Comparison of ENCODE assay signal across 10 mouse cellular contexts in the genomic region with DNA sequence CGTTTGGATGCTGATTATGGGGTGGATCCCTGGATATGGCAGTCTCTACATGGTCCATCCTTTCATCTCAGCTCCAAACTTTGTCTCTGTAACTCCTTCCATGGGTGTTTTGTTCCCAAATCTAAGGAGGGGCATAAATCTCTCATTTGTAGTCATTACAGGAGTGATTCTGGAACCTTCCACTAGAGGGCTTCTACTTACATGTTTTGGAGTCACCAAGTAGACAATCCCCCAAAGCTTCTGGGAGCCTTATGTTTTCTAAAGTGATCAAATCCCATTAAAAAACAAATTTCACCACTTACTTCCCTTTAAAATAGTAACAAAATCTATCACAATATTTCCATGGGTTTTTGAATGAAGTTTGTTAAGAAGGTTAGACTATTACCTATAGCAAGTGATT. TPM values are rescaled to one million over a fixed set of nuclear protein-coding genes. Genes with fewer than 3 reads are reported as not detected.
A peak's percentile ranks its signal among the peaks of the same experiment; 100 is the strongest.
DNase-seq lines count a peak whose midpoint lies in the region; ATAC-seq and TF ChIP-seq lines count a peak whose summit lies in the region.
"Not testable (repeated sequence)": the region's sequence is repeated elsewhere in the genome, so short reads cannot be mapped to it uniquely, and the experiment has no call there.
"Had no signal": no experiment of that assay in that cellular context is flagged by ENCODE, and none has a peak within 500 bp of the region (broad histone marks: within the 10 kb centered on the region; RNA-seq: fewer than 3 reads in every experiment).

No protein-coding gene starts in this region.

- not testable (repeated sequence) for H3K9ac ChIP-seq in embryonic facial prominence, embryonic 14.5 days (ENCODE audit: low read depth, low read length); lung, embryonic 14.5 days; midbrain, postnatal 0 days (replicated peaks; ENCODE audit: low read length, poor library complexity, severe bottlenecking)

- not testable (repeated sequence) for H3K9me3 ChIP-seq in embryonic facial prominence, embryonic 14.5 days (ENCODE audit: control insufficient read depth, low read length); lung, embryonic 14.5 days (ENCODE audit: low read depth, low read length); midbrain, postnatal 0 days (ENCODE audit: low read length)

- H3K27me3 ChIP-seq in embryonic facial prominence, embryonic 14.5 days (replicated peaks; ENCODE audit: control insufficient read depth, insufficient read depth, low read length); lung, embryonic 14.5 days (ENCODE audit: insufficient read depth, low read length); midbrain, postnatal 0 days (ENCODE audit: insufficient read depth, low read length): not testable (repeated sequence)

- intact Hi-C loops in heart, postnatal 10 days (cut with DNase I), result loop anchor here (5.0 kb wide), 1 partner anchor 298 kb away; no protein-coding TSS in a partner anchor

- not testable (repeated sequence) for H3K27ac ChIP-seq in embryonic facial prominence, embryonic 14.5 days (replicated peaks; ENCODE audit: low read depth, low read length); lung, embryonic 14.5 days (ENCODE audit: low read depth); midbrain, postnatal 0 days (ENCODE audit: low read depth, low read length)

- ATAC-seq in embryonic facial prominence, embryonic 14.5 days (ENCODE audit: low read depth); lung, embryonic 14.5 days (ENCODE audit: insufficient read depth); midbrain, postnatal 0 days (ENCODE audit: low FRiP score): not testable (repeated sequence)

- TF ChIP-seq CTCF in lung, embryonic 14.5 days (IDR thresholded peaks at IDR 0.05; ENCODE audit: low read depth), result peak; percentile 48
- TF ChIP-seq CTCF in midbrain, postnatal 0 days (IDR thresholded peaks at IDR 0.05), result peak; percentile 78

- DNase-seq in ES-CJ7 (ENCODE audit: low read depth, low spot score), result peak; percentile 50
- DNase-seq in c-Kit-positive CD71-negative TER-119-negative erythroid progenitor cells, embryonic 14.5 days (ENCODE audit: low read depth), result peak; percentile 23
- peak; percentile 80 for DNase-seq in embryonic facial prominence, embryonic 14.5 days (ENCODE audit: low spot score)
- DNase-seq in heart, postnatal 10 days, result peak; percentile 11 to 42
- DNase-seq in large intestine, adult 2 months (ENCODE audit: low read depth, low spot score), result peak; percentile 4
- DNase-seq in lung, embryonic 14.5 days, result peak; percentile 81
- DNase-seq in midbrain, postnatal 0 days (ENCODE audit: low spot score), result peak; percentile 87
- DNase-seq in thymus, postnatal 0 days (ENCODE audit: low spot score), result peak; percentile 59

- no CpG with 5 or more reads among the region's 1 CpGs for WGBS in embryonic facial prominence, embryonic 14.5 days
- WGBS in large intestine, adult 2 months, result no CpG with 5 or more reads among the region's 1 CpGs
- WGBS in lung, embryonic 14.5 days, result no CpG with 5 or more reads among the region's 1 CpGs
- WGBS in midbrain, postnatal 0 days, result no CpG with 5 or more reads among the region's 1 CpGs

- H3K4me2 ChIP-seq in embryonic facial prominence, embryonic 14.5 days (ENCODE audit: low read depth, low read length); lung, embryonic 14.5 days; midbrain, postnatal 0 days (ENCODE audit: low read depth, low read length, poor library complexity, severe bottlenecking): not testable (repeated sequence)

- H3K4me3 ChIP-seq in embryonic facial prominence, embryonic 14.5 days (ENCODE audit: low read depth, low read length); lung, embryonic 14.5 days (ENCODE audit: low read depth, low read length); midbrain, postnatal 0 days (ENCODE audit: low read depth, low read length): not testable (repeated sequence)

- H3K4me1 ChIP-seq in embryonic facial prominence, embryonic 14.5 days (ENCODE audit: control insufficient read depth, insufficient read depth, low read length); lung, embryonic 14.5 days (ENCODE audit: insufficient read depth); midbrain, postnatal 0 days (ENCODE audit: insufficient read depth, low read length): not testable (repeated sequence)

- H3K36me3 ChIP-seq in embryonic facial prominence, embryonic 14.5 days (ENCODE audit: control insufficient read depth, insufficient read depth, low read length); lung, embryonic 14.5 days (ENCODE audit: insufficient read depth); midbrain, postnatal 0 days (ENCODE audit: insufficient read depth, low read length): not testable (repeated sequence)

RNA-seq across cellular contexts. Expression of a gene that starts 55.7 kb away (rescaled TPM):
- polyA plus RNA-seq in embryonic facial prominence, embryonic 14.5 days (2014; fragmentation: Nextera tagmentation; extraction: Ambion mirVana), result 2.5 and 4.7 TPM in 2 replicates
- under 1 TPM; 0.57 to 0.72 TPM for total RNA-seq in heart, postnatal 10 days (2021)
- polyA plus RNA-seq in large intestine, adult 2 months (2012; rRNA removed), result 2.5 and 3.1 TPM in 2 replicates
- polyA plus RNA-seq in lung, embryonic 14.5 days (2014; fragmentation: Nextera tagmentation; extraction: Ambion mirVana), result 0.84 and 1.9 TPM in 2 replicates
- 0.66 and 1.3 TPM in 2 replicates for total RNA-seq in midbrain, postnatal 0 days (2014; rRNA removed)
- 0.16 and 0.28 TPM in 2 replicates for polyA plus RNA-seq in midbrain, postnatal 0 days (2015; fragmentation: Nextera tagmentation; extraction: Ambion mirVana)
- 25.3 and 26.3 TPM in 2 replicates for polyA plus RNA-seq in thymus, postnatal 0 days (2015; fragmentation: Nextera tagmentation; extraction: Ambion mirVana)
- total RNA-seq: layer of hippocampus, postnatal 10 days had no signal
- polyA plus RNA-seq: forebrain, embryonic 16.5 days had no signal

Comparison
In these comparisons a context has a peak if more than half of its experiments do, and no peak if none do; other contexts are left out.
1. DNase-seq: peak in every context shown above with its lines; median percentile 87 in midbrain, postnatal 0 days; 81 in lung, embryonic 14.5 days; 80 in embryonic facial prominence, embryonic 14.5 days; 59 in thymus, postnatal 0 days; 50 in ES-CJ7; 26 in heart, postnatal 10 days; 23 in c-Kit-positive CD71-negative TER-119-negative erythroid progenitor cells, embryonic 14.5 days; 4 in large intestine, adult 2 months.